Mouse (Mus musculus) cerebellum, postnatal 4 days (tissue): Measurements from ENCODE around the gene Ccdc177.

ENCODE experiments used
- DNase-seq, 2 experiments: peaks; one replicate each; pipeline ENCODE4 v3.0.0; 2022; ENCODE audit warnings: low spot score in 2 of 2, mixed read lengths in 1 of 2

The Ccdc177 gene

DNA sequence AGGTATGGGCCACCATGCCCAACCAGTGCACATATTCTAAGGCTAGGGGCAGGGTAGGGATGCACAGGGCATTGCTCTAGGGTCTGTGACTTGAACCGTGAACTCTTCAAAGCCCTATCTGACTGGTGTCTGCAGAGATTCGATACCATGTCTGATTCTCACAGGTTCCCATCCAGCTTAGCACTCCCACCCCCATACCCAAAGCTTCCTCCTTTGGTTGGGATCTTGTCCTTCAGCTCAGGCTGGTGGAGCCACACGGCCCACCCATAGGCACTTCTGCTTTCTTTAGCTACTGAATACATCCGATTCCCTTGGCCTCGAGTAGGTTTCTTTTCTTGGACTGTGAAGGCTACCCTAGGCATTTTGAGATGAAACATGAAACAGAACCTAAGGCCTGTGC lies 24.5 kb upstream of the Ccdc177 start:
- no peak for DNase-seq

DNA sequence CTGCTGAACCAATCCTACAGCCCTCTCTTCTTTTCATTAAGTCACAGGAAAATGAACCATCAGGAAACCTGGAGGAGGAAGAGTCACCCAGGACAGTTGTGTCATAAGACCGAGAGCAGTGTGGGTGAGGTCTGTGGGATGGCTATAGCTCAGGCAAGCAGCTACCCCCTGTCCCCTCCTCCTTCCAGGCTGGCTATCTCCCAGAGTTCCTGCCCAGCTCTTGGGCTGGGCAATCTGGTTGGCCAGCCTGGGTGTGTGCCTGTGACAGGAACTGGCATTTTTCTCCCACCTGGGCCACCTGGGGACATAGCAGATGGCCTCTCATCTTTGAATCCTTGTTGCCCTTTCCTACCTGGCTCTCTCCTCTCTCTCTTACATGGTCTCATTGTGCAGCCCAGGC lies 23.4 kb upstream of the Ccdc177 start:
- no peak for DNase-seq

DNA sequence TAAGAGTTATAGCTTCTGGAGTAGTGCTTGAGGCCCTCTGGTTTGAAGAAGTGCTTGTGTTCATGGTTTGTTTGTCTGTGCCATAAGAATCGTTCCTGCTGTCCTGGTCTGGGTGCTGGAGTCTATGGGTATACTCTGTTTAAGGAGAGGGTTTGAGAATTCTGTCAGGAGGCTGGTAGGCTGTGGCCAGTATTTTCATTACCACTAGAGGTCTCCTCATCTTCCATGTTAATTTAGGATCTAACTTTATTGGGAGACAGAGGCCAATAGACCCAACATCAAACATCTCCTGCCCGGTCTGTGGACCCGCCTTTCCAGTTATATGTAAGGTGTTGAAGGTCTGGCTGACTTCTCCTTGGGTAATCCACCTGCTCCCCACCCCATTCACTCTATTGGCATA lies 22.4 kb upstream of the Ccdc177 start:
- DNase-seq: no peak

DNA sequence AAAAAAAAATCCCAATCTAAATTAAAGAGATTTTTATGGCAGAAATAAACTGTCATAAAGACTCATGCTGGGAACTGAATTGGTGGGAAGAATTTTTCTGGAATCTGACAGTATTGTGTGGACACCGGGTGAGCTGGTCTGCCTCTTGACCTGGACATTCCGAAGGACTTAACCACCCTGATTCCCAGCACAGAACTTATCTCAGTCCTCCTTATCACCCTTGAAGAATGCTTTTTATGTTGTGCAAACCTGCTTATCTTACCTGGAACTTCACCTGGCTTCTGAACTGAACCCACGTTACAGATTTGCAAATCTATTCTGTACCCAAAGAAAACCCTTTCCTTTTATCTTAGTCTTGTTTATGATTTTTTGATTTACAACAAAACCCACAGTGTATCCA lies 21.7 kb upstream of the Ccdc177 start:
- DNase-seq: no peak

DNA sequence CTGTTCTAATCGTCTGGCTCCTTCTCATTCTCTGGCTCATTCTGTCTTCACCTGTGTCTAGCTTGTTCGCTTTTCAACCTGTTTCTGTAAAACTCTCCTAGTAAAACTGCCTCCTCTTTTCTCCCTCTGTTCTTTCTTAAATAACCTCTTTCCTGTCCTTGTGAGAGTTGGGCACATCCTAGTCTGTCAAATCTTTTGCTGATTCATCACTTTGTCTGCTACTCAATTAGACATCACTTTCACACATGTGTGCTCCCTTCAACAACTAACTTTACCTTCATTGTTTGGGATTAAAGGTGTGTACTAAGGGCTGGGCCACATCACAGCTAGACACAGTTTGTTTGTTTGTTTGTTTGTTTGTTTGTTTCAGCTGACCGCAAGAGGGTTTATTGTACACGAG lies 19.3 kb upstream of the Ccdc177 start:
- no peak for DNase-seq

DNA sequence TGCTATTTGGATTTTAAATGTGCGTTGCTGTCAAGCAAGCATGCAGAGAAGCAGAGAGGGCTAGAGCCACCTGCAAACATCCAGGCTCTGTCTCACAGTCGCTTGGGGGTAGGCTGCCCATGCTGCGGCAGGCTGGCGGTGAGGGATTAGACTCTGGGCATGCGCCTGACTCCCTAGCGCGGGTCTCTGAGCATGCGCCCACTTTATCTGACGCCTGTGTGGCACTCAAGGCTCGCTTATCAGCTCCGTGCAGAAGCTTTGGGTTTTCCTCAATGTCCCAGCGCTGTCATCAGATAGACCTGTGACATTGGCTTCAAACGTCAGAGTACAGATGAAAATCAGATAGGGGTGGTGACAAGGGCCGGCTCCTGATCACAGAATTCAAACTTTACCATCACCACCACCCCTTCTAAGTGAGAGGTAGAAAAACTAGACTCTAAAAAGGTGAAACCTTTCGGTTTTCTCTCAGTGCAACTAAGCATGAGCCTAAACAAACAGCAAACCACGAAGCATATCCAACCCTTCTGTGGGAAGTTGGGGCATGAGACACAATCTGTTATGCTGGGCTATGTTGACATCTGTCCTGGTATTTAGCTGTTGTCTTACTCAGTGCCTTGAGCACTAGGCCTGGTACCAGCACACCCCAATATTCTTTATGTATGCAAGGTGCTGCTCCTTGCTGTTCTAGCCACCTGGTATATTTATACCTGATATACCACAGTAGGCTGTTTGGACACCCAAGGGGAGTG lies 17.9 kb upstream of the Ccdc177 start:
- no peak for DNase-seq

DNA sequence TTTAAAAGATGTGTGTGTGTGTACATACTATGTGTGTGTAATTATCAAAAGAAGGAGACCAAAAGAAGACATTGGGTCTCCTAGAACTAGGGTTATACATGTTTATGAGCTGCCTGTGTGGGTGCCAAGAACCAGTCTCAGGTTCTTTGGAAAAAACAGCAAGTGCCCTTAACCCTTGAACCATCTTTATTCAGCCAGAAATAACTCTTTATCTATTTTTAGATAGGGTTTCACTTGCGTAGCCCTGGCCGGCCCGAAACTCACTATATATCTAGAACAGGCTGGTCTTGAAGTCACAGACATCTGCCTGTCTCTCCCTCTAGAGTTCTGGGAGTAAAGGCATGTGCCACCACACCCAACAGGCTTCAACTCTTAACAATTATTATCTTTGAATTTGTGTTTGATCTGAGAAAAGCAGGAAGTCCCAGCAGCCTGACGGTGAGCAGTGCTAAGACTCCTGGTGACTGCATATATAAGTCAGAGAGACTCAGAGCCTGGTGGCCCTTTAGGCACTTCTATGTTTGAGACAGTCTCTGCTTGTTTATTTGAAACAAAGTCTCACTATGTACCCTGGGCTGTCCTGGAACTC lies 15.7 kb upstream of the Ccdc177 start:
- DNase-seq: no peak

DNA sequence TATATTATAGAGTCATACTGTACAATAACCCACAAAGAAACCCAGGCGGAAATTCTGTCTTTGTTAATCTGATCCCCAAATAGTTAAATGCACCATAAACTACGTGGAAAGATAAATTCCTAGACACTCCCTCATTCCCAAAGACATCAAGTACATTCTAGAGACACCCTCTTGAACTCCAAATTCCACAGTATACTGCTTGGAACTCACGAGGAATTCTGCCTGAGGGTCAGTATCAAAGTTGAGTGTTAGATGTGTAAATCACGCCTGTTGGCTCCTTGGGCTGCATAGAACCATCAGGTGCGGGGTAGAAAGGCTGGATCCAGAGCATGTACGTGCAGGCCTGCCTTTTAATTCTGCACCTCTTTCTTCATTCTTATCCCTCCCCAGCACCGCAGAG lies 14.3 kb upstream of the Ccdc177 start:
- no peak for DNase-seq

DNA sequence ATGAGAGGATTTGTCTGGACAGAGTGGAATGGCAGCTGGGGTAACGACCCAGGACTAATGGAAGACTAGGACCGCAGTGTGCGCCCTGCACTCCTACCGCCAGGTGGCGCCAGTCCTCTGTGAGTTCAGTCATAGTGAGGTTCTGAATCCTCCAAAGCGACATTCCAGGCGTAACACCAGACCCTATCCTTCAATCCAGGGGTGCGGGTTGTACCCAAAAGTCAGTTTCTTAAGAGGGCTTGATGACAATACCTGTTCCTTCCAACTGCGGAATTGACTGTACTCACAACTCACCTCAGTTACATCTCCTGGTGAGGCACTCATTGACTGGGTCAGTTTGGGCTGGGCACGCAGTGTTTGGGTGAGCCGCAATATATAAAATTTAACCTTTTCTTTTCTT lies 9.2 kb upstream of the Ccdc177 start:
- DNase-seq: peak; percentile 62 to 82

DNA sequence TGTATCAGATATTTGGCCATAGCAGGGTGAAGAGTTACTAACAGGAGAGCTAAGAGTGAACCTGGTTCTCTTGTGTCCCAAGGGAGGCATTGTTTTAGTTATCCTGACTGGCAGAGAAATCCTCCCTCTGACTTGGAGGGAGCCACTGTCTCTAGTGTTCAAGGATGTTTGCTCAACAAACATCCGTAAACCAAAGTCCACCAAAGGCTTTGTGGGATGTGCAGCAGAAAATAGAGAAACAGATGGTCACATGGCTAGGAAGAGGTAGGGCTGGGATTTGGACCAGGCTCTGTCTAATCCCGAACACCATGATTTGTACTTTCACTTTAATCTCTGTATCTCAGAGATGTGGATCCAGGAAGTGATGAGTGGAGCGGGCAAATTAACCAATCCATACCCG lies 3.6 kb upstream of the Ccdc177 start:
- no peak for DNase-seq

DNA sequence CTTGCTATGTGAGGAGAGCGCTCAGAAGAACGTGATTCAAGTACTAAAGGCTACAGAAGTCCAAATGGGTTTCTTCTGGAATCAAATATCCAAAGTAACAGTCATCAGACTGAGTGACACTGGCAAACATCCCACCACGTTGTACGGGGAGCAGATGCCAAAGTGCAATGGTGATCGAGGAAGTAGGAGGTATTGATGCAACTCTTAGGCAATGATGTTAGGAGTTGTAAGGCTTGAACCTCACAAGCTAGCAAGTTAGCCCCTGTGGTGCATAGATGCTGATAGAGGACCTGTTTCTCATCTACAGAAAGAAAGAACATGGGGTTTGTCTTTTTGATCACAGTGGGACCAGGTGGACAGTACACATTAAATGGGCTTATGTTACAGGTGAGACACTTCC lies 2.5 kb upstream of the Ccdc177 start:
- no peak for DNase-seq

DNA sequence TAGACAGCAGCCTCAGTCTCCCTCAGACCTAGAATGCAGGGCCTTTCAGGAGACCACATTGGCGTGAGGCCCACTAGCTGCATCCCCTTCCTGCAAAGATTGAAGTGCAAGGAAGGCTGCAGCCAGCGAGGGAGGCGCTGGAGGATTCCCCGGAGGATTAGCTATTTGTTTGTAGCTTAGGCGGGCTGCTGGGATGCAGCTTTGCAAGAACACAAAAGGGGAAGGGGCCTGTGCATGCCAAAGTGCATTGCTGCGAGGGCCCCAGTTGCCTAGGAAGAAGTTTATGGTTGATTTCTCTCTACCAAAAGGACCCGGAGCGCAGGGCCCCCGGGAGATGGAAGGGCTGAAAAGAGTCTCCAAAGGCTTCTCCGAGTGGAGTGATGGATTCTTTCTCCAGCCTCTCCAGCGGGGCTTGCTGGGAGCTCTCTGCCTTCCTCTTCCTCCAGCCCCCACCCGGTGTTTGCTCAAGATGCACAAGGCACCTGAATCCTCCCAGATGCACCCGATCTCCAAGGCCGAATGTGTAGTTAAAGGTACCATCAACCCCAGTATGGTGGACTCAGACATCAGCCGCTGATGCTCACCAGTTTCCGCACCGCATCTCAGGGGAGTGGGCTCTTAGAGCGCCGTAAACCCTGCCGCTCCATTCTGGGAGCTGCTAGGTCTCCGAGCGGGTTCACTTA lies 633 bp downstream of the Ccdc177 start:
- DNase-seq: peak in 1 of 2 experiments; percentile 42

DNA sequence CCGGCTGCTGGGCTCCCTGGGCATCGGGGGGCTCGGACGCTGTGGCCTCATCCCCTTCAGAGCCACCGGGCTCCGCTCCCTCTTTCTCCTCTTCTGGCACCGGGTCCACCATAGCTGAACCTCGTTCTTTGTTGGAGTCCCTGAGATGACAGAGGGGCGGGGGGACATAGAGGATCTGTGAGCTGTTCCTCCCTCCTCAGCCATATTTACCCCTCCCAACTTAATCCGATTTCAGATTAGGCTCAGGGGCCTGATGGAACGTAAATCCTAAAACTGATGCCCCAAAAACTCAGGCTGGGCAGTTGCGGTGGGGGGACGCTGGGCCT lies 1.1 kb downstream of the Ccdc177 start:
- peak in 1 of 2 experiments; percentile 23 for DNase-seq

DNA sequence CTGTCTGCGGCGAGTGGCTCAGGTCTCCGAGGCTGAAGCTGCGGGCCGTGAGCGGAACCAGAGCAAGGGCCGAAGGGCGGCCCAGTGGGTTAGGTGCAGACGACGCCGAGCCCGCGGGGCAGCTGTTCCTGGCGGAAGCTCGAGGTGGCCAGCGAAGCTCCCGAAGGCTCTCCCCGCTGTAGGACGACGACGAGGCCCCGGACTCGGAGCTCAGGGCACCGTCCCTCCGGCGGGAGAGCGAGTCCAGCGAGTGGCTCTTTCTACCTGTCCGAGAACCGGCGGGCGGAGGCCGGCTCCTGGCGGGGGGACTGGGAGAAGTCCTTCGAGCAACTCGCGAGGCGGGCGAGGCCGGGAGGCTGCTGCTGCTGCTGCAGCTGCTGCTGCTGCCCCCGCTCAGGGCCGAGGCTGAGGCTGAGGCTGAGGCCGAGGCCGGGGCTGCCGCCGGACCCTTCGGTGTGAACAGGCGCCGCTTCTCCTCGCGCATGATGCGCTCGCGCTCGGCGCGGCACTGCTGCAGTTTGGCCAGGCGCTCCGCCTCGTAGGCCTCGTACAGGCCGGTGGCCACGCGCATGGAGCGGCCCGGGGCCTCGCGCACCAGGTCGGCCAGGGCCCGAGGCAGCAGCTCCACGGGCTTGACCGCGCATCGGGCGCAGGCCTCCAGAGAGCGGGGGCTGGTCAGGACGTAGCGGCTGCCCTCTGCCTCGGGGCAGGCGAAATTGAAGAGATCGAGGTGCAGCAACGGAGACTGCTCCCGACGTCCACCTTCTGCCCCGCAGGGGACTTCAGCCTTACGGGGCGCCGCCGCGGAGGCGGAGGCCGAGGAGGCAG lies 1.7 kb downstream of the Ccdc177 start:
- DNase-seq: peak in 1 of 2 experiments; percentile 28

DNA sequence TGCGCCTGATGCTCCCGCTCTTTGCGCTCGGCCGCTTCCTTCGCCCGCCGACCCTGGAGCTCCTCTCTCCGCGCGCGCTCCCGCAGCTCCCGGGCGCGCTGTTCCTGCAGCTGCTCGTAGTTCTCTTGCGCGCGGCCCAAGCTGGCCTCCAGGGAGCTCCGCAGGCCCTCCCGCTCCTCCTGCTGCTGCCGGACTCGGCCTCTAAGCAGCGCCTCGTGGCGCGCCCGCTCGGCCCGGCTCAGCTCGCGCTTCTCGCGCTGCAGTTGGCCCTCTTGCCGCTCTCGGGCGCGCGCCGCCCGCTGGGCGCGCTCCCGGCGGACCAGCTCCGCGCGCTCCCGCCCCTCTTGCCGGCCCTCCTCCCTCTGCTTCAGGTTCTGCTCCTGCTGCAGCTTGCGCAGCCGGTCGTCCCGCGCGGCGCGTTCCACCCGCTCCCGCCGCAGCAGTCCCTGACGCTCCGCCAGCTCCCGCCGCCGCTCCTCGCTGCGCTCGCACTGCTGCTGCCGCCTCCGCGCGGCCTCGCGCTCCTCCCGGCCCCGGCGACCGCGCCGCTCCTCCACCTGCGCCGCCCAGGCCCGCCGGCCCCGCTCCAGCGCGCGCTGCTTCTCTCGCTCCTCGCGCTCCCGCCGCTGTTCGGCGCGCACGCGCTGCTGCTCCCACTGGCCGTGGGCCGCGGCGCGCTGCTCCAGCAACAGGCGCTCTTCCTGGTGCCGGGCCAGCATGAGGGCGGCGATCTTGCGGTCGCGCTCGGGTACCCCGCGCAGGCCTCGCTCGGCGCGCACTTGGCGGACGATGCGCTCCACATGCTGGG lies 2.5 kb downstream of the Ccdc177 start:
- peak in 1 of 2 experiments; percentile 43 for DNase-seq

DNA sequence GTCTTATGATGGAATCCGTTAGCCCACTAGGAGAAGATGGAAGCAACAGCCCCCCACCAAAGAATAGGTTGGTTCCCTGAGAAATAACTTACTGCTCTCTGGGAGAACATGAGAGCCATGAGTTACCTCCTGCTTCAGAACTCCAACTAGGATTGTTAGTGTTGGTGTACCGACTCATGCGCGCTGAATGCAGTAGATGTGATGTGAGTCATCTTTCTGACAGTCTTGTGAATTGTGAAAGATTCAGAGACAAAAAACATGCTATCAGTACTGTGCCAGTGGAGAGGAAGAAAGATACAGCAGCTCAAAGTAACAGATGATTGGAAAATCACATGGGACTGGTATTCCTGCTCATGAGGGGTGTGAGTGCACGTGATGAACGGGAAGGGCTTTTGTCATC lies 8.9 kb downstream of the Ccdc177 start:
- DNase-seq: no peak

DNA sequence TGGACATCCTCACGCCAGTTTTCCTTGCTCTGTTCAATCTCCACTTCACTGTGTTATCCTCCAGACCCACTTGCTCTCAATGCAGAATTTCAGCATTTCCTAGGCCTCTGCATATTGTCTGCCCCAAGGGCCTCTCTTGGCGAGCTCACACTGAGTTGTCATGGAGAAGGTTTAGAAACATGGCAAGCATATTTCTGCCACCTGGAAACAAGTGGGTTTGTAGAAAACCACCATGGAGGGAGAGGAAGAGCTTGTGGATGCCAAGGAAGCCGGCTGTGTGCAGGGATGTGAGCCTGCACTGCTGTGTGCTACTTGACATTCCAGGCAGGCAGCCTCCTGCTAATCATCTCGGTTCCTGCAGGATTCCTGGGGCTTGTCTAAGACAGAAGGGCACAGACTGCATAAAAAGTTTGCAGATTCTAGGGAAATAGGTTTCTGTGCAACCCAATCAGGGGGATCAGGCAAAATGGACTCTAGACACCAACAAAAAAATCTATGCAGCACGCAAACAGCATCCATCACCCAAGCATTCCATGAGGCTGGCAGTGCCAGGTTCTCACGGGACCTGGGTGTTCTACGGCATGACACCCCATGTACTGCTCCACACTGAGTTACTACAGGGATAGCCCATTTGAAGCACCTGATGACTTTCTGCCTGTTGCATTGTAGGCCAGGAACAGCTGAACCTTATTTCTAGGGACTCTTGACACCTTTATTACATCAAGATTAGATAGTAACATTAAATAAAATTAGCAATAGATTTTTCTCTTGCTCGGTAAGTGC lies 14.3 kb downstream of the Ccdc177 start:
- peak in 1 of 2 experiments; percentile 23 for DNase-seq

DNA sequence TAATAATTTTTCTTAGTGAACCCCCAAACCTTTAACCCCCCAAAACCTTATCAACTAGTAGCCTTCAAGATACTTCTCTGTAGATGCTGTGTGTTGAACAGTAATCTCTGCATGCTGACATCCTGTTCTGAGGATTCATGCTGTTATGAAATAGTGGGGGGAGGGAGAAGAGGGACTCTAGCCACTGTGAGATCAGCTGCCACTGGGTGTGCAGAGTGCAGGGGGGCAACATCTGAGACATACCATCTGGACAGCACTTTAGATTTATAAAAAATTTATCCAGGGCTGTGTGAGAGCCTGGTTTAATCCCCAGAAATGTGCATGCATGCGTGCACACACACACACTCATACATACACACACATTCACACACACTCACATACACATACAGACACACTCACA lies 15.9 kb downstream of the Ccdc177 start:
- no peak for DNase-seq

DNA sequence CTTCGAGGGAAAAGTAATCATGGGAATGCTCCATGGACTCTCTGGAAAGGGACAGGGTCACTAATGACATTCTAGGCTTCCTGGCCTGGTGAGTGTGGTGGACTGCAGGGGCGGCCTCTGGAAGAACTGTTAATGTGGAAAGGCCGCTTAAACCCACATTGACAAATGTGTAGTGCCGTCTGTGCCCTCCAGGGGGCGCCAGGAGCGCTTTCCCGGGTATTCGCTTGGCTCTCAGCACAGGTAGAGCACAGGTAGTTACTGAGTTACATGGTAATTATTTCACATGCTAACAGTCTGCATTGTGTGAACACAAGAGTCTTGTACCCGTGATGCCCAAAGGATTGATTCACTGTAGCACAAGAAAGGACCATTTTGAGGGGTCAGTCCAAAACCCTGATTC lies 21.0 kb downstream of the Ccdc177 start:
- DNase-seq: peak in 1 of 2 experiments; percentile 42

DNA sequence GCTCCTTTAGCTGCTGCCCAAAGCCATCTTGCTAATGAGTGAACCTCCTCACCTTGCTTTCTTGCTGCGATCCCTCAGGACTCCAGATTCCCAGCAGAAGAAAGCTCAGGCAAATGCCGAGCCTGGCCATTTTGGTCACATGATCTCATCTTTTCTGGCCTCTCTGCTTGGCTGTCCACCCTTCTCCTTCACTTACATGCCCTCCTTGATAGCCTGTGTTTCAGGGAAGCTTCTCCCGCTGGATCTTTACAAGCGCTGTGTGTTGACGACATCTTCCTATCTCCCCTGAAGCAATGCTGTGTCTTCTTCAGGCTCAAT lies 23.2 kb downstream of the Ccdc177 start:
- peak in 1 of 2 experiments; percentile 16 for DNase-seq
